Mouse (Mus musculus) stomach, embryonic 14.5 days (tissue): Measurements from ENCODE around the gene Ube2f. TPM values are rescaled to one million over a fixed set of nuclear protein-coding genes. Genes with fewer than 3 reads are reported as not detected.

ENCODE experiments used
- ATAC-seq: fragments of 200-750 bp; cut with Nextera tagmentation; 2 replicates; pipeline ENCODE4 v1.8.0; 2017; ENCODE audit warnings: low read depth, moderate TSS enrichment; ENCODE audit not compliant: insufficient number of reproducible peaks, insufficient read depth, low FRiP score
- H3K27ac ChIP-seq: fragments of 300-500 bp; sonication (generic); 2 replicates; pipeline ENCODE4 v1.5.1; 2014; ENCODE audit warnings: mild to moderate bottlenecking, low read length, moderate library complexity, mixed read lengths
- H3K27me3 ChIP-seq: fragments of 300-500 bp; sonication (generic); 2 replicates; pipeline ENCODE4 v1.6.1; 2014; ENCODE audit warnings: low read length, control low read depth, mixed read lengths; ENCODE audit not compliant: control insufficient read depth, insufficient read depth
- H3K36me3 ChIP-seq: fragments of 300-500 bp; sonication (generic); 2 replicates; pipeline ENCODE4 v1.6.1; 2014; ENCODE audit warnings: mild to moderate bottlenecking, control low read depth, low read length, moderate library complexity, mixed read lengths; ENCODE audit not compliant: control insufficient read depth, insufficient read depth
- H3K4me1 ChIP-seq: fragments of 300-500 bp; sonication (generic); 2 replicates; pipeline ENCODE4 v1.6.1; 2014; ENCODE audit warnings: low read length, control low read depth, mixed read lengths; ENCODE audit not compliant: control insufficient read depth, insufficient read depth
- H3K4me2 ChIP-seq: fragments of 300-500 bp; sonication (generic); replicated peaks from 2 replicates; pipeline ENCODE4 v1.6.1; 2014; ENCODE audit warnings: low read depth, low read length, control low read depth
- H3K4me3 ChIP-seq: fragments of 300-500 bp; sonication (generic); 2 replicates; pipeline ENCODE4 v1.5.1; 2014; ENCODE audit warnings: low read depth, low read length, control low read depth
- H3K9ac ChIP-seq: fragments of 300-500 bp; sonication (generic); replicated peaks from 2 replicates; pipeline ENCODE4 v1.6.1; 2014; ENCODE audit warnings: low read depth, mild to moderate bottlenecking, control low read depth, low read length, moderate library complexity, mixed read lengths
- H3K9me3 ChIP-seq: fragments of 300-500 bp; sonication (generic); 2 replicates; pipeline ENCODE4 v1.6.1; 2016; ENCODE audit warnings: low read depth, low read length, control low read depth; ENCODE audit not compliant: control insufficient read depth
- WGBS: fragments of 180-500 bp; shearing (Covaris S2); extraction: QIAGEN DNeasy Blood & Tissue Kit; methylation state at CpG from one replicate; pipeline ENCODE4 v1.1.7; 2014; 5-methylcytosine and 5-hydroxymethylcytosine counted together
- polyA plus RNA-seq: library from polyadenylated mRNA; unstranded; fragments of >200 nt; fragmentation: Nextera tagmentation; extraction: Ambion mirVana; gene quantifications from 2 replicates; pipeline ENCODE4 v1.2.1, GENCODE M21; 2014

Ube2f gene
- polyA plus RNA-seq, 1 experiment from 2014 or later, result 67.1 TPM

DNA sequence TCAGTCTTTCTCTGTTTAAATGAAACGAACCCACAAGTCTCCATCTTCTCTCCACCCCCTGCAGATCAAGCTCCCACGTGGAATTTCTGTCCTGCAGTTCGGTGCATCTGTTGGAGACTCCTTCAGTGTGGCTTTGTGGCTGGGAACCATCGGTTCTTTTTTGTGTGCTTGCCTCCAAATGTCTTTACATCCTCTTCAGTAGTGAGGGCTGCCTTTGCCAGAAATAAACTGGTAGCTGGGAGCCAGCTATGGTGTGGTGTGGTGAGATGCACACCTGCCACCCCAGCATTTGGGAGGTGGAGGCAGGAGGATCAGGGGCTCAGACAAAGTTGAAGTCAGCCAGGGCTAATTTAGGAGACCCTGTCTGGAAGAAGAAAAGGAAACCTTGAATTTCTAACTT is 82.0 kb downstream of the Ube2f start:
- H3K9me3 ChIP-seq, result no peaks in the 10 kb centered on the region
- H3K9ac ChIP-seq, result no peak overlapping the region
- H3K27ac ChIP-seq, result no peak overlapping the region
- no peak overlapping the region for H3K4me3 ChIP-seq
- no peak for ATAC-seq
- H3K36me3 ChIP-seq, result no peaks in the 10 kb centered on the region
- H3K4me1 ChIP-seq, result no peaks in the 10 kb centered on the region
- no peaks in the 10 kb centered on the region for H3K27me3 ChIP-seq
- WGBS, result 60% methylated on average over 4 of the region's 4 CpGs
- no peak overlapping the region for H3K4me2 ChIP-seq

DNA sequence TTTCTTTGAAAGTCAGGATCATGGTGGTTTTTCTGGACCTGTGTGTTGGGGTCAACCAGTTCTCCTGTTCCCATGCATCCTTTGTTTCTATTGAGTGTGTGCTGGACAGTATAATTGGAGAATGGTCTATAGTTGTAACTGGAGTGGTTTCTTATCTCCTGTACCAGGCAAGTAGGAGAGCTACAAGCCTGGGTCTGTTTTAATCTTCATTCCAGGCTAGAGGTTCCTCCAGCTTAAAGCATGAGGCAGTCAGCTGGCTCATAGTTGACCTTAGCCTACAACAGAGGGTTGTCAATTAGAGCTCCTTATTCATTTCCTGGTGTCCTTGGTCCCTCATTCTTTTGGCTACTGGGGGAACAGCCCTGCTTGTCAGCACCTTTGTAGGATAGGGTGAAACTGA is 83.5 kb downstream of the Ube2f start:
- ATAC-seq, result no peak

DNA sequence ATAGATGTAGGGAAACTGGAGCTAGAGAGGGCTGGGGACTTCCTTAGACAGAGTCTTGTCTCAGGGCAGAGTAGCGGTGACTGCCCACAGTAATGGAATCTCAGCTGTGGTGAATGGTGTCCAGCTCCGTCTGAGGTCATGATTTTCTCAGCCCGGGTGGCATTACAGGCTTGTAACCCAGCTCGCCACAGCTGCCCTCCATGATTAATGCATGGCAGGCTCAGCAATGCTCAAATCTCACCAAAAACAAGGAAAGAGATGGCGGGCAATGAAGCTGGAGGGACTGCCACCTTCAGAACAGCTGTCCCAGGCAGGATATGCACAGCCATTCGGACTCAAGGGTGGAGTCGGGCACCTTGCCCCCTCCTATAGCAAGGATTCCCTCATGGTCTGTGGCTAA is 87.3 kb downstream of the Ube2f start:
- no peak for ATAC-seq
- H3K9ac ChIP-seq, result no peak overlapping the region
- no peak overlapping the region for H3K4me2 ChIP-seq
- 88% methylated on average over 7 of the region's 7 CpGs for WGBS
- no peak overlapping the region for H3K27ac ChIP-seq
- no peaks in the 10 kb centered on the region for H3K36me3 ChIP-seq
- H3K4me1 ChIP-seq, result no peaks in the 10 kb centered on the region
- H3K27me3 ChIP-seq, result no peaks in the 10 kb centered on the region
- H3K4me3 ChIP-seq, result no peak overlapping the region
- no peaks in the 10 kb centered on the region for H3K9me3 ChIP-seq

More for the DNA sequence above, 83.5 kb downstream of the Ube2f start:
- no peaks in the 10 kb centered on the region for H3K4me1 ChIP-seq
- no peaks in the 10 kb centered on the region for H3K27me3 ChIP-seq
- H3K9ac ChIP-seq, result no peak overlapping the region
- H3K27ac ChIP-seq, result no peak overlapping the region
- no peaks in the 10 kb centered on the region for H3K9me3 ChIP-seq
- no peak overlapping the region for H3K4me3 ChIP-seq
- no peaks in the 10 kb centered on the region for H3K36me3 ChIP-seq
- H3K4me2 ChIP-seq, result no peak overlapping the region

Other genes with a start within 250 kb of the Ube2f start
- gene Rbm44, start 105.2 kb upstream of the Ube2f start, polyA plus RNA-seq, result 0.38 and 0.46 TPM in 2 replicates
- 4.2 and 4.6 TPM in 2 replicates for gene Ramp1, start 70.5 kb upstream of the Ube2f start, polyA plus RNA-seq
- 10.7 and 13.7 TPM in 2 replicates for gene Scly, start 48.0 kb downstream of the Ube2f start, polyA plus RNA-seq
- not detected in 2 replicates for gene Espnl, start 71.8 kb downstream of the Ube2f start, polyA plus RNA-seq
- 0.41 and 0.64 TPM in 2 replicates for gene Klhl30, start 100.7 kb downstream of the Ube2f start, polyA plus RNA-seq
- 2.1 and 2.5 TPM in 2 replicates for gene Erfe, start 116.1 kb downstream of the Ube2f start, polyA plus RNA-seq
- gene Ilkap, start 148.5 kb downstream of the Ube2f start, polyA plus RNA-seq, result 134 and 146 TPM in 2 replicates
- gene Hes6, start 163.7 kb downstream of the Ube2f start, polyA plus RNA-seq, result 65.7 and 78.1 TPM in 2 replicates
- 7.3 and 9.5 TPM in 2 replicates for gene Per2, start 209.0 kb downstream of the Ube2f start, polyA plus RNA-seq
- gene Traf3ip1, start 244.3 kb downstream of the Ube2f start, polyA plus RNA-seq, result 8.7 and 8.8 TPM in 2 replicates